Comparison of ENCODE assay signal across 8 mouse cellular contexts in the genomic region with DNA sequence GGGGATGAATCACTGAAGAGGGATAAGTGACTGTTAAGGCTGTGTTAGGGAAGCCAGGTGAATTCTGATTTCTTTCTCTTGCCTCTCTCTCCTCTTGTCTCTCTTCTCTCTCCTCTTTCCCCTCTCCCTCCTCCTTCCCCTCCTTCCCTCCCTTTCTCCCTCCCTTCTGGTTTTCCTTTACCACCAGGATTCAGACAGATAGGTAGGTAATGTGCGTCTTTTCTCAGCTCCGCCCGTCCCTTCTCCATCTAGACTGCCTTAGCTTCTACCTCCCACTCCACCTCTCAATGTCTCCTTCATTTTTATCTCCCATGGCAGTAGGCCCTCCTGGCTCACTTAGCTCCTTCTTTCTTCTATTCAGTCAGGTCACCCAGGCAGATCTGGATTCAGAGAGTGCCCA. TPM values are rescaled to one million over a fixed set of nuclear protein-coding genes. Genes with fewer than 3 reads are reported as not detected.
DNase-seq lines count a peak whose midpoint lies in the region; ATAC-seq lines count a peak whose summit lies in the region.

No protein-coding gene starts in this region.

- intact Hi-C loops in gastrocnemius, postnatal 36 days (cut with DNase I) = no loop called here

- WGBS in kidney, embryonic 16.5 days = 37% methylated on average over 3 of the region's 3 CpGs
- 18% methylated on average over 3 of the region's 3 CpGs for WGBS in embryonic facial prominence, embryonic 10.5 days
- 11% methylated on average over 3 of the region's 3 CpGs for WGBS in hindbrain, embryonic 15.5 days
- WGBS in midbrain, embryonic 16.5 days = 12% methylated on average over 3 of the region's 3 CpGs

- H3K9ac ChIP-seq in kidney, embryonic 16.5 days (replicated peaks; ENCODE audit: low read length) = peak overlapping the region; percentile 67
- peak overlapping the region; percentile 53 for H3K9ac ChIP-seq in hindbrain, embryonic 15.5 days
- H3K9ac ChIP-seq in midbrain, embryonic 16.5 days (ENCODE audit: low read depth, low read length) = peak overlapping the region; percentile 67

- peak overlapping the region; percentile 99 for H3K4me2 ChIP-seq in kidney, embryonic 16.5 days (replicated peaks; ENCODE audit: low read depth, low read length)
- peak overlapping the region; percentile 99 for H3K4me2 ChIP-seq in hindbrain, embryonic 15.5 days
- H3K4me2 ChIP-seq in midbrain, embryonic 16.5 days (ENCODE audit: low read length) = peak overlapping the region; percentile 99

- H3K4me1 ChIP-seq in kidney, embryonic 16.5 days (ENCODE audit: insufficient read depth, low read length) = peaks cover 36% of the 10 kb centered on the region
- H3K4me1 ChIP-seq in embryonic facial prominence, embryonic 10.5 days = peaks cover 66% of the 10 kb centered on the region
- peaks cover 29% of the 10 kb centered on the region for H3K4me1 ChIP-seq in hindbrain, embryonic 15.5 days (replicated peaks)
- H3K4me1 ChIP-seq in midbrain, embryonic 16.5 days (ENCODE audit: control insufficient read depth, insufficient read depth, low read length) = peaks cover 13% of the 10 kb centered on the region

- DNase-seq in kidney, postnatal 10 days = no peak
- DNase-seq in embryonic facial prominence, embryonic 10.5 days (ENCODE audit: low spot score) = no peak
- DNase-seq in testis, postnatal 10 days (ENCODE audit: low spot score) = no peak
- no peak for DNase-seq in adrenal gland, postnatal 36 days
- no peak for DNase-seq in gastrocnemius, postnatal 36 days

- peak overlapping the region; percentile 51 for H3K4me3 ChIP-seq in kidney, embryonic 16.5 days (ENCODE audit: low read length)
- H3K4me3 ChIP-seq in embryonic facial prominence, embryonic 10.5 days = peak overlapping the region; percentile 78
- H3K4me3 ChIP-seq in hindbrain, embryonic 15.5 days = peak overlapping the region; percentile 52
- H3K4me3 ChIP-seq in midbrain, embryonic 16.5 days (ENCODE audit: low read depth, low read length) = peak overlapping the region; percentile 51

- H3K9me3 ChIP-seq in kidney, embryonic 16.5 days (ENCODE audit: low read length) = no peaks in the 10 kb centered on the region
- H3K9me3 ChIP-seq in embryonic facial prominence, embryonic 10.5 days = no peaks in the 10 kb centered on the region
- no peaks in the 10 kb centered on the region for H3K9me3 ChIP-seq in hindbrain, embryonic 15.5 days
- no peaks in the 10 kb centered on the region for H3K9me3 ChIP-seq in midbrain, embryonic 16.5 days (replicated peaks; ENCODE audit: control insufficient read depth, low read length, poor library complexity, severe bottlenecking)

- no peaks in the 10 kb centered on the region for H3K36me3 ChIP-seq in kidney, embryonic 16.5 days (ENCODE audit: insufficient read depth, low read length)
- no peaks in the 10 kb centered on the region for H3K36me3 ChIP-seq in embryonic facial prominence, embryonic 10.5 days (replicated peaks)
- no peaks in the 10 kb centered on the region for H3K36me3 ChIP-seq in hindbrain, embryonic 15.5 days
- no peaks in the 10 kb centered on the region for H3K36me3 ChIP-seq in midbrain, embryonic 16.5 days (ENCODE audit: control insufficient read depth, insufficient read depth, low read length)

- no peak for ATAC-seq in kidney, embryonic 16.5 days (ENCODE audit: low FRiP score, low TSS enrichment)
- ATAC-seq in hindbrain, embryonic 15.5 days (ENCODE audit: low FRiP score, low read depth) = no peak
- ATAC-seq in midbrain, embryonic 16.5 days = no peak

- H3K27me3 ChIP-seq in kidney, embryonic 16.5 days (ENCODE audit: insufficient read depth, low read length) = peaks cover 14% of the 10 kb centered on the region
- H3K27me3 ChIP-seq in embryonic facial prominence, embryonic 10.5 days (replicated peaks; ENCODE audit: low read depth, poor library complexity, severe bottlenecking) = peaks cover 64% of the 10 kb centered on the region
- H3K27me3 ChIP-seq in hindbrain, embryonic 15.5 days = peaks cover 15% of the 10 kb centered on the region; the same call in 1 of the 2 replicates
- H3K27me3 ChIP-seq in midbrain, embryonic 16.5 days (ENCODE audit: control insufficient read depth, insufficient read depth, low read depth, low read length) = peaks cover 16% of the 10 kb centered on the region

- no peak overlapping the region for H3K27ac ChIP-seq in kidney, embryonic 16.5 days (ENCODE audit: low read length)
- H3K27ac ChIP-seq in embryonic facial prominence, embryonic 10.5 days (replicated peaks) = peak overlapping the region; percentile 78
- H3K27ac ChIP-seq in hindbrain, embryonic 15.5 days (replicated peaks) = peak overlapping the region; percentile 69
- H3K27ac ChIP-seq in midbrain, embryonic 16.5 days (ENCODE audit: low read length) = no peak overlapping the region; the same call in 1 of the 2 replicates

RNA-seq across cellular contexts. Expression of gene Inka2, which starts 1.2 kb away (rescaled TPM):
- 1.3 and 1.5 TPM in 2 replicates for polyA plus RNA-seq in kidney, embryonic 16.5 days (2015; fragmentation: Nextera tagmentation; extraction: Ambion mirVana)
- polyA plus RNA-seq in embryonic facial prominence, embryonic 10.5 days (2016; fragmentation: Nextera tagmentation; extraction: Ambion mirVana) = 3.4 and 3.6 TPM in 2 replicates
- 11.6 and 11.8 TPM in 2 replicates for polyA plus RNA-seq in hindbrain, embryonic 15.5 days (2015; fragmentation: Nextera tagmentation; extraction: Ambion mirVana)
- 5.5 and 7.0 TPM in 2 replicates for polyA plus RNA-seq in midbrain, embryonic 16.5 days (2015; fragmentation: Nextera tagmentation; extraction: Ambion mirVana)
- total RNA-seq in adrenal gland, postnatal 36 days (2021) = 1 to 10 TPM; 1.6 TPM
- 1 to 10 TPM; 3.3 to 4.0 TPM for total RNA-seq in gastrocnemius, postnatal 36 days (2021)

RNA-seq across cellular contexts. Expression of gene Ddx20, which starts 18.2 kb away (rescaled TPM):
- polyA plus RNA-seq in kidney, embryonic 16.5 days (2015; fragmentation: Nextera tagmentation; extraction: Ambion mirVana) = 37.9 and 39.3 TPM in 2 replicates
- 51.7 and 54.6 TPM in 2 replicates for polyA plus RNA-seq in embryonic facial prominence, embryonic 10.5 days (2016; fragmentation: Nextera tagmentation; extraction: Ambion mirVana)
- polyA plus RNA-seq in hindbrain, embryonic 15.5 days (2015; fragmentation: Nextera tagmentation; extraction: Ambion mirVana) = 23.0 and 23.8 TPM in 2 replicates
- polyA plus RNA-seq in midbrain, embryonic 16.5 days (2015; fragmentation: Nextera tagmentation; extraction: Ambion mirVana) = 24.6 and 27.1 TPM in 2 replicates
- total RNA-seq in adrenal gland, postnatal 36 days (2021) = 10 to 100 TPM; 16.4 to 19.5 TPM
- 1 to 10 TPM; 8.7 to 9.6 TPM for total RNA-seq in gastrocnemius, postnatal 36 days (2021)

Comparison
In these comparisons a context has a peak if more than half of its experiments do, and no peak if none do; other contexts are left out.
1. H3K27ac ChIP-seq: peak in embryonic facial prominence, embryonic 10.5 days (single experiment) and hindbrain, embryonic 15.5 days (single experiment); none in kidney, embryonic 16.5 days (single experiment) and midbrain, embryonic 16.5 days (single experiment).
2. Peak in every context shown above with its lines, with median percentiles within 50 percentile points of each other: H3K4me2 ChIP-seq, H3K4me3 ChIP-seq and H3K9ac ChIP-seq.